Mouse (Mus musculus): Measurements from ENCODE around the gene Rims1.

The Rims1 gene

GRCm38 (mm10) chr1:22805726-22806625 is at the start of gene Rims1:
Rims1 (minus strand) TSS chr1:22805994.
- no peak for DNase-seq (ENCODE audit: low spot score)

GRCm38 (mm10) chr1:22806626-22807096 is 867 bp upstream of the Rims1 start:
- DNase-seq (ENCODE audit: low spot score) = no peak

GRCm38 (mm10) chr1:22805025-22805725 is 619 bp downstream of the Rims1 start:
- DNase-seq (ENCODE audit: low spot score) = no peak

- no peak for DNase-seq (ENCODE audit: low spot score)
These were observed 1.5 kb downstream of the Rims1 start for GRCm38 (mm10) chr1:22804148-22804885.

GRCm38 (mm10) chr1:22803471-22803870 is 2.3 kb downstream of the Rims1 start:
- DNase-seq (ENCODE audit: low spot score) = no peak

- no peak for DNase-seq (ENCODE audit: low spot score)
These were observed 5.5 kb downstream of the Rims1 start for GRCm38 (mm10) chr1:22800276-22800675.

GRCm38 (mm10) chr1:22797091-22797490 is 8.7 kb downstream of the Rims1 start:
- no peak for DNase-seq (ENCODE audit: low spot score)

- no peak for DNase-seq (ENCODE audit: low spot score)
These were observed 16.3 kb downstream of the Rims1 start for GRCm38 (mm10) chr1:22789391-22789909.

- DNase-seq (ENCODE audit: low spot score) = no peak
These were observed 18.2 kb downstream of the Rims1 start for GRCm38 (mm10) chr1:22787616-22788015.

- no peak for DNase-seq (ENCODE audit: low spot score)
These were observed 35.1 kb downstream of the Rims1 start for GRCm38 (mm10) chr1:22770530-22771254.

- DNase-seq (ENCODE audit: low spot score) = no peak
These were observed 42.4 kb downstream of the Rims1 start for GRCm38 (mm10) chr1:22763376-22763775.

GRCm38 (mm10) chr1:22762780-22763179 is 43.0 kb downstream of the Rims1 start:
- DNase-seq (ENCODE audit: low spot score) = no peak

GRCm38 (mm10) chr1:22750536-22750935 is 55.3 kb downstream of the Rims1 start:
- DNase-seq (ENCODE audit: low spot score) = no peak

- DNase-seq (ENCODE audit: low spot score) = no peak
These were observed 61.1 kb downstream of the Rims1 start for GRCm38 (mm10) chr1:22744655-22745054.

- no peak for DNase-seq (ENCODE audit: low spot score)
These were observed 68.3 kb downstream of the Rims1 start for GRCm38 (mm10) chr1:22737491-22737890.

GRCm38 (mm10) chr1:22734429-22734828 is 71.4 kb downstream of the Rims1 start:
- DNase-seq (ENCODE audit: low spot score) = no peak

GRCm38 (mm10) chr1:22733281-22733680 is 72.5 kb downstream of the Rims1 start:
- DNase-seq (ENCODE audit: low spot score) = no peak

- no peak for DNase-seq (ENCODE audit: low spot score)
These were observed 77.6 kb downstream of the Rims1 start for GRCm38 (mm10) chr1:22728207-22728606.

- DNase-seq (ENCODE audit: low spot score) = no peak
These were observed 84.1 kb downstream of the Rims1 start for GRCm38 (mm10) chr1:22721706-22722105.

GRCm38 (mm10) chr1:22720714-22721113 is 85.1 kb downstream of the Rims1 start:
- DNase-seq (ENCODE audit: low spot score) = no peak

GRCm38 (mm10) chr1:22709461-22709860 is 96.3 kb downstream of the Rims1 start:
- no peak for DNase-seq (ENCODE audit: low spot score)
